Mouse (Mus musculus): ENCODE measurements at regions not wholly inside any gene's neighbourhood (a gene's known extent, or its start where the extent isn't known, plus 50 kb on each side); places are given as distances from the start of the nearest gene placed in this dataset.
A peak's percentile ranks its signal among the peaks of the same experiment; 100 is the strongest.

- DNase-seq, result peak; percentile 8
Measured at GRCm38 (mm10) chr9:8273253-8273652, 139.2 kb upstream of the Cep126 start.

- DNase-seq, result peak; percentile 17
Measured at GRCm38 (mm10) chr9:8249542-8249941, 115.4 kb upstream of the Cep126 start.

GRCm38 (mm10) chr9:8228078-8228477 lies 94.0 kb upstream of the Cep126 start:
- no peak for DNase-seq

GRCm38 (mm10) chr9:8226415-8226814 lies 92.3 kb upstream of the Cep126 start:
- no peak for DNase-seq

GRCm38 (mm10) chr9:8208855-8209254 lies 74.8 kb upstream of the Cep126 start:
- peak; percentile 64 for DNase-seq

- DNase-seq, result no peak
Measured at GRCm38 (mm10) chr9:8185433-8185832, 51.3 kb upstream of the Cep126 start.
